Mouse (Mus musculus) T-helper 2 cell (primary cell): ENCODE measurements around the gene Ttyh2.

ENCODE experiments used
- in situ Hi-C: fragments of 300-600 bp; cut with MboI, MseI; formaldehyde crosslinking; loops from one replicate; pipeline ENCODE4 v1.15.1; 2025; ENCODE audit warnings: high pct_unique_total_duplicates

Gene Ttyh2

DNA sequence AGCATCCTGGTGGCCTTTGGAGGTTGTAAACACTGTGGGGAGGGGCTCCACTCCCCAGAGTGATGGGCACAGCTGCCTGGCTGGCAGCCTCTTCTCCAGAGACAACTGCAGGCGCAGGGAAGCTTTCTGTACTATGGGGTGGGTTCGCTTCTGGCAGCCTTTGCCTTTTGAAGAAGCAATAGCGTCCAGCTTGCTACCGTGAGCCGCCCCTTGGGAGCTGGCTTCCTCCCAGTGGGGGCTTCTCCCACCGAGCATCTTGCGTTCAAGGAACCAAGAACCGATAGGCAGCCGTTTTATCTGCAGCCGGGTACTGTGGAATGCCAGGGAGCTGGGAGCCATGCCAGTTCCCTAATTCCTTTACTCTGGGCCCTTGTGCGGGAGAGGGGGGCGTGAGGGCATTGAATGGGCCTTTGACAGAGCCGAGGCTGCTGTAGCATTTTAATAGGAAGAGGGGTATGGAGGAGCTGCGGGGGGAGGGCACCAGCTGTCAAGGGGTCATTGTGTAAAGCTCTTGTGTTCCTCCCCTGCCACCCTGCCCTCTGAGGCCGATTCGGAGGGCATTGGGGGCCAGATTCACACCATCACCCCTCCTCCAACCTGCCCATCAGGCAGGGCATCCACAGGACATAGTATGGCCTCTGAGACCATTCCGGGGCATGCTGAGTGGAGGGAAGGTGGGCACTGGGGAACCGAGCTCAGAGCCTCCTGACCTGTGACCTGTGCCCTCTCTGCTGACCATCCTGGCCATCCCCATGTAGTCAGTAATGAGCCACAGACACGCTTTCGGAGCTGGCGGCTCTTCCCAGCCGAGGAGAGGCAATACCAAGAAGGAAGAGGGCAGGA is 29.1 kb downstream of the Ttyh2 start:
- in situ Hi-C loops: no loop called here

DNA sequence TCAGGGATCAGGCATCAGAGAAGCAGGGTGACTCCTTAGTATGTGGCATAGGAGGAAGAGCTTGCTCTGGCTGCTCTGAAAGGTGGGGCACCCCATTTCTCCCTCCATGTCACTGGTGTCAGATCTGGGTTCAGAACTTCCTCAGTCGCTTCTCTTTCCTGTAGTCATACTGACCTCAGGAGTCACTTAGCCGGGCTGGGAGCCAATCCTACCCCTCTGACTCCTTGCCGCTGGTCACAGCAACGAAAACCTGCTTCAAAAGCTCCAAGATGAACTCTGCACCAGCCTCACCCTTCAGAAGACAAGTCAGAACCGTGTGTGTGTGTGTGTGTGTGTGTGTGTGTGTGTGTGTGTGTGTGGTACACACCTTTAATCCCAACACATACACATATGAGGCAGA is 31.1 kb downstream of the Ttyh2 start:
- in situ Hi-C loops: no loop called here

DNA sequence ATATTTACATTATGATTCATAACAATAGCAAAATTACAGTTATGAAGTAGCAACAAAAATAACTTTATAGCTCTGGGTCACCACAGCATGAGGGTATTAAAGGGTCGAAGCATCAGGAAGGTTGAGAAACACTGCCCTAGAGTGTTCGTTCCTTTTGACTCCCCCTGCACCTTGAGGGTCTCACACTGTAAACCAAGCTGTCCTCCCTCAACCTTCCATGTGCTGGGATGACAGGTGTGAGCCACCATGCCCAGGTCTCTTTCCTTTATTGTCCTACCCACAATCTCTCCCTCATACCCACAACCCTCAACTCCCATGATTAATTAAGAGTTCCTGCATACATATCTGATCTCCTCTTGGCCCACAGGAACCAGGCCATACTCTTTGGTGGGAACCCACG is 36.2 kb downstream of the Ttyh2 start:
- in situ Hi-C loops: no loop called here

DNA sequence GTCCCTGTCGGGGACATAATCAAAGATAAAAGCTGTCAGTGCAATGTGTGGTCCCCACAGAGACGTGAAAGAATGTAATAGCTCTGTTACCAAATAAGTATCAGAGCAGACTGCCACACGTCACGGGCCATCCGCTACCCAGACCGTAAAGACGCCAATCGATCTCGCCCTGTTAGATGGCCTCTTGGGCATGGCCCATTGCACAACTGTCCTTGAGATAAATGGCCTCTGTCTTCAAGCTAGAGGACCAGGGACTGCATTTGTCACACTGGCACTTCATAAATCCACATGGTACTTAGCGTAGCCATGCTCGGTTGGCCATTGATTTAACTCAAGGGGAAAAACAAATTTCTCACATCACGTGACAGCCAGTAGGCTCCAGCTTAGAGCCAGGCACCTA is 36.6 kb downstream of the Ttyh2 start:
- in situ Hi-C loops: no loop called here

DNA sequence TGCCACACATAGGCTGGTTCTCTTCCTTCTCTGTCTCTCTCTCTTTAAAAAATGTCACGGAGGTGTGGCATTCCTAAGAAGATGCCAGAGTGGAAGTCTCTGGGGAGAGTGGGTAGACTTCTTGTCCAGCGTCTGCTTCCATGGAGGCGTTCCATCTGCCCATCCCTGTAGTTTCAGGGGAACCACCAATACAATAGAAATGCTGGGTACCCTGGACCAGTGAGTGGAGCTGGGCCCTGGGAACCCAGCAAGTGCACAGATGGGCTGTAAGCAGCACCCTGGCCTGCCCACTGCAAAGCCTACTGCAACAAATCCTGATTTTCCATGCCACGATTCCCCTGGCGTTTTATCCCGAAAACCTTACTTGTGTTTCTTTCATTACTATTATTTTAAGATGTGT is 39.3 kb downstream of the Ttyh2 start:
- in situ Hi-C loops: no loop called here

DNA sequence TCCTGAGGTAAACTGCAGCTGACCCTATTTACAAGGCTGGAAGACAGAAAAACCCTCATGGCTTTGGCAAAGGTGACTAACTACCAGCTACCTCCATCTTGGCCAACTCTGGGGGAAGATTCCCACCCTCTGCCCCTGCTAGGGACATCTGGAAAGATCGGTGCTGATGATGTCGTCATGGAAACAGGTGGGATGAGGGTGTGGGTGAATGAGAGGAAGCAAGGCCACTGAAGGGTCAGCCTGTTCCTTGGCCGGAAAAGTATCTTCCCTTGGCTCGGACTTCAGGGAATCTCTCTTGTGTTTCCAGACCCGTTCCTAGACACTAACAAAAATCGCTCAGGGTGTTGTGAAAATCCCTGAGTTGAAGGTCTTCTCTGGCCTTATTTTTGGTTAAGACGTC is 40.3 kb downstream of the Ttyh2 start:
- in situ Hi-C loops: no loop called here

DNA sequence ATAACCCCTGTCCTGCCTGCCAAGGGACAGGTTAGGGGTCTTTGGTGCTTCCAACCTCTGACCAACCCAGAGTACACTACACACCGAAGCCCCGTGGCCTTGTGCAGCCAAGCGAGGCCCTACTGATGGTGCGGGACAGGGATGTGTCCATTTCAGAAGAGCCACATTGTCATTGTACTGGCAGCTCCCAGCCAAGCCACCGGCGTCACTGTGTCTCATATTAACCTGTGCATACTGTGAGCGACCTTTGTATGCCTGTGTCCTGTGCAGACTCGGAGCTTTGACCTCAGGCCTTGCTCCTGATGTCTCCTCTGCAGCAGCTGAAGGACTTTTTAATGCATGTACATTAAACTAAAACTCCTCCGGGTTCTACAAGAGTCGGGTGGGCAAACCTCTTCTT is 45.3 kb downstream of the Ttyh2 start:
- in situ Hi-C loops: no loop called here

DNA sequence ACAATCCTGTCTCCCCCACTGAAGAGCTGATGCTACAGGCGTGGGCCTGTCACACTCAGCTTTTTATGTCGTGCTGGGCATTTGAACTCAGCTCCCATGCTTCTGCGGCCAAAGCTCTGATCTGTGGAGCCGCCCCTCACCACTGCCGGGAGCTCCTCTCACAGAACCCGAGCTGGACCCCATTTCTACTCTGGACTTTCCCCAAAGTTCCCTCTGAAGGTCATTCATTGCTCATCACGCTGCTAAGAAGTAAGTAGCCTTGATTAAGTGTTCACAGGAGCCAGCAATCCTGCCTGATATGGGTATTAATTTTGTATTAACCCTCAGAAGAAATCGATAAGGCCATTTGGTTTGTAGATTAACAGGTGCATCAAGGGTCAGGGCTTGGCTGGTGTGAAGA is 47.2 kb downstream of the Ttyh2 start:
- in situ Hi-C loops: no loop called here

DNA sequence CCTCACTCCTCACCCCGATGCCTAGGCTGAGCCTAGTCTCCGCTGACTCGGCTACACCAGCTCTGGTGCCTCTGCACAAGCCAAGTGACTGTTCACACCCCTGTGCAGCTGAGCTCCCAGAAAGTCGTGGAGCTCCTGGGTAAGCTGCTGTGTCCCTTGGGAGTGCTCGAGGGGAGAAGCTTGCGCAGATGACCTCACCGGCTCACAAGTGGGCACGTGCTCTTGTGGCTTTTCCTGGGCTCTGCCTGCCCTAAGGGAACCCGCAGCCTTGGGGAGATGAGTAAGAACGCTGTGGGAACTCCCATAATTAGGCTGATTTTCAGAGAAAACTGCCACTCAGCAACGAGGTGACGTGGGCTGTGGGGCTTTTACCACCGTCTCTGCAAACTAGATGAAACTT is 47.8 kb downstream of the Ttyh2 start:
- in situ Hi-C loops: no loop called here

DNA sequence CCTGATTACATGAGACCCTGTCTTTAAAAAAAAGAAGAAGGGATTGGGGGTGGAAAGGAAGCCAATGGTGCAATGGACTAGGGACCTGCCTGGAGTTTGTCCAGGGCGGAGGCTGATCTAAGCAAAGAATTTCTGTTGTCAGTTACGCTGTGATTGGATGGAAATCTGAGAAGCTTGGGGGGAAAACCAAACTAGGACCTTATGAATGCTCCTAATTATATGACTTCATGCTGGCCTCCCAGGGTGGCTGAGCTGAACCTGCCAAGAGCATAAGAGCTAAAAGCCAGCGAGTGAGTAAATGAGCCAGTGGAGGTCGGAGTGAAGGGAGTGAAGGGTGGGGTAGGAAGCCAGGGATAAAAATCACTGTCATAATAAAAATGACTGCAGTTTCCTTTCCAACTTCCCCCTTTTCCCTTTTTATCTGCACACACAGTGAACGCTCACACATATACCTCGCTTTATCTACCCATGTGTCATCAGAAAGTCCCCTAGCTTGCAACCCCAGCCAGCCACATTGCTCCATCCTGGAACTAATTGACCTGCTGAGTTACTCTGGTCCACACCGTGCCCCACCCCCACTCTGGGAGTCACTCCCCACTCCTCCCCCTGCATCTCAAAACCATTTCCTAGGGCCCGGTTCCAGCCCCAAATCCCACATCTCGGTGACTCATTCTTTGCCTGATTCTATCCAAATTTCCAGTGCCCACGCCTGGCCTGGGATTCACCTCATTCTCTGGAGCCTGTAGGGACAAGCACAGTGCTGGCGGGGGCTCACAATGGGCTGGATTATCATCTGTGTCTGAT is 49.8 kb downstream of the Ttyh2 start:
- in situ Hi-C loops: no loop called here

DNA sequence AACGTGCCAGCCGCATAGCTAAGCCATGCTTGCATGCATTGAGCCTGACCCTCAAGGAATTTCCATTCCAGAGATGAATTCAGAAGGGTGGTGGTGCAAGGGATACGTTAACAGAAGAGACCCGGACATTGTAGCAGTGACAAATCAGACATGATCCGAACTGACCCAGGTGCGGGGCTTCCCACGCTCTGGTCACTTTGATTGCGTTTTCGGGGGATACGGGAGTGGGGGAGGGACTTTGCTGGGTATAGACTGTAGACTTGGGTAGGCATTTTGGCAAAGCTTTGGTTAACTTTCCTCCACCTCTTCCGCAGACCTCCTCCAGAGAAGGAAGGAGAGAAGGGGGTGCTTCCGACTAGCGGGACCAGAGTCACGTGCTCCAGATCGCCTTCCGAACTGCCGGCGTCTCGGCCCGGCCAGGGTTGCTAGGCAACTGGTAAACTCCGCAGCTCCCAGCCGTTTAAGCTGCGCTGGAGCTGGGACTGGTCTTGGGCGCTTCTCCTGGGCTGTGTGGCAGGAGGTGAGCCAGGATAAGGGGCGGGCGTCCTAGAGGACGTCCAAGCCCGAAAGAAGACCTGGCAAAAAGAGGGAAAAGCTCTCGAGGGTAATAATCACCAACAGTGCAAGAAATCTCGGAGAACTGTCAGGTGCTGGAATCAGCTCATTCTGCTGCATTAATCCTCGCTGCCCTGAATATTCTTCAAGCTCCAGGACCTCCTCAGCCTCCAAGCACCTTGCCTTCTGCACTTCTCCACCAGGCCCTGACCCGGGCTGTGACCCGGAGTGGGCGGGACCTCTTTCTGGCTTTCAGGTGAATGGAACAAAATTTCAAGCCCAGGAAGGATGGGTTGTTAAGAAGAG is 52.0 kb downstream of the Ttyh2 start, which contains the start of gene Dnaic2:
Dnaic2 (plus strand) TSS at position 444 of the 861 bp plus-strand sequence.
- in situ Hi-C loops: no loop called here

DNA sequence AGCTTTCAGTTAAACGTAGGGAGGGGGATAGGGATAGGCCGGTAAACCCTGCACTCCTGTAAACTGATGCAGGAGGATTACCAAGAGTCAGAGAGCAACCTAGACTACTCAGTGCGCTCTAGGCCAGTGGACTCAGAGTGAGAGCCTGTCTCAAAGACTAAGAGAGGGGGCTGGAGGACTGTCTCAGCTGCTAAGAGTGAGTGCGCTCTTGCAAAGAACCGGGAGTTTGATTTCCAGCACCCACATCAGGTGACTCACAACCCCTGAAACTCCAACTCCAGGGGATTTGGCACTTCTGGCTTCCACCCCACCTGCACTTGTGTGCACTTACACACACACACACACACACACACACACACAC is 52.6 kb downstream of the Ttyh2 start:
- in situ Hi-C loops: no loop called here

DNA sequence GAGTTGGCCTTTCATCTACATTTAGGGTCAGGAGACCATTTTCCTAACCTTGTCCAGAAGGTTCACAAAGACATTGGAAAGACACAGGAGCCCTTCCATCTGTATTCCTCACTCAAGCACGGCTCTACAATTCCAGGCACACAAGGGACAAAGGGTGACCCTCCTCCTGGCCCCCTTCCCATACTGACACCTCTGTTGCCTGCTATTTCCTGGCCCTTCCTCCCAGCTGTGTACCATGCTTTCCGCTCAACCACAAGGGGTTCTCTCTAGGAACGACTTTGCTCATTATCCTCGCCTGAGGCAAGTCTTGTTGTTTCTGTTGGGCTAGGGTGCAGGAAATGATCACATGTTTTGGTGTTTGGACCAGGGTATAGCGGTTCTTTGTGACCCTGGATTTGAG is 53.1 kb downstream of the Ttyh2 start:
- in situ Hi-C loops: no loop called here

DNA sequence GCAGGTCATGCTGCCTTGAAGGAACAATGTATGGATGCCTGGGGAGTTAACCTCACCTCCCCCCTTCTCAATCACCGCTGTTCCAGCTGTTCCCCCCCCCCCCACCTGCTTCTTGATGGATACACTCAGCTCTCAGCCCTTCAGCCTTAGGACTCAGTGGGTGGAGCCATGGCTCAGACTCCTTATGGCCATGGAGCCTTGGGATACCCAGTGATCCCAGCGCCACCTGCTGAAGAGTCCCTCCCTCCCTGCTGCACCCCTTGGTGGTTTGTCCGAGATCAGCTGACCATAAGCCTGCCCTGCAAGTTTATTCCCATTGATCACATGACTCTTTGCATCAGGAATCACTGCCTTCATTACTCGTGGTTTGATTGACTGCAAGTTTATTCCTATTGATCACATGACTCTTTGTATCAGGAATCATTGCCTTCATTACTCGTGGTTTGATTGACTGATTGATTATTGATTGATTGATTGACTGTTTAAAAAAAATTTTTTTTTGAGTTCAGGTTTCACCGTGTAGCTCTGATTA is 54.7 kb downstream of the Ttyh2 start:
- in situ Hi-C loops: no loop called here

DNA sequence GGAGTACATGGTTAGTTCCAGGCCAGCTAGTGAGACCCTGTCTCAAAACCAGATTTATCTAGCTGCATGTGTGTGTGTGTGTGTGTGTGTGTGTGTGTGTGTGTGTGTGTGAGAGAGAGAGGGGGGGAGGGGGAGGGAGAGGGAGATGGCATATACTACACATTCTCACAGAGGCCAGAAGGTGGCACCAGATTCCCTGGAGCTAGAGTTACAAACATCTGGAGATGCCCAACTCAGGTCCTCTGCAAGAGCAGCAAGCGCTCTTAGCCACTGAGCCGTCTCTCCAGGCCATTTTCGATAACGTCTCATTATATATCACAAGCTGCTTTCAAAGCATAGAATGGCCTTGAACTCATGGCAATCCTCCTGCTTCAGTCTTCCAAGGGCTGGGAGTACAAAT is 56.5 kb downstream of the Ttyh2 start:
- in situ Hi-C loops: no loop called here

DNA sequence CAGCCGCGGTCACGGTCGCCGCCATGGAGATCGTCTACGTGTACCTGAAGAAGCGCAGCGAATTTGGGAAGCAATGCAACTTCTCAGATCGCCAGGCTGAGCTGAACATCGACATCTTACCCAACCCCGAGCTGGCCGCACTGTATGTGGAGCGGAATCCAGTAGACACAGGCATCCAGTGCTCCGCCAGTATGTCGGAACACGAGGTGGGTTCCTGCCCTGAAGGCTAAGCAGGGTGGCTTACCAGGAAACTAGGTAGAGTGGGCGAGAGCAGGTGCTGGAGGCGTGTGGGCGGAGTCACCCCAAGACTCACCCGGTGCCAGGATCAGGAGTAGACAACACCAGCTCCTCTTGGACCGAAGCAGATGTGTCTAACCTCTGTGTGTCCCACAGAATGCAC is 57.7 kb downstream of the Ttyh2 start:
- in situ Hi-C loops: no loop called here

DNA sequence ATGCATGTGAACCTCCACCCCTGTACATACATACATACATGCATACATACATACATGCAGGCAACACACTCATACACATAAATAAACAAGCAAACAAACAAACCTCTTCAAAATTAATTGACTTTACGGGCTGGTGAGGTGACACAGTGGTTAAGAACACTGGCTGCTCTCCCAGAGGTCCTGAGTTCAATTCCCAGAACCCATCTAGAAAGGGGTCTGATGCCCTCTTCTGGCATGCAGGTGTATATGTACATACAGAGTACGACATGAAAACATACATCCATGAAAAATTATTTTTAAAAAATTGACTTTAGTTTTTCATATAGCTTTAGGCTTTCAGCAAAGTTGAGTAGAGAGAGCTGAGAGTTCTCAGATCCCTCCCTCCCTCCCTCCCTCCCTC is 60.9 kb downstream of the Ttyh2 start:
- in situ Hi-C loops: no loop called here

DNA sequence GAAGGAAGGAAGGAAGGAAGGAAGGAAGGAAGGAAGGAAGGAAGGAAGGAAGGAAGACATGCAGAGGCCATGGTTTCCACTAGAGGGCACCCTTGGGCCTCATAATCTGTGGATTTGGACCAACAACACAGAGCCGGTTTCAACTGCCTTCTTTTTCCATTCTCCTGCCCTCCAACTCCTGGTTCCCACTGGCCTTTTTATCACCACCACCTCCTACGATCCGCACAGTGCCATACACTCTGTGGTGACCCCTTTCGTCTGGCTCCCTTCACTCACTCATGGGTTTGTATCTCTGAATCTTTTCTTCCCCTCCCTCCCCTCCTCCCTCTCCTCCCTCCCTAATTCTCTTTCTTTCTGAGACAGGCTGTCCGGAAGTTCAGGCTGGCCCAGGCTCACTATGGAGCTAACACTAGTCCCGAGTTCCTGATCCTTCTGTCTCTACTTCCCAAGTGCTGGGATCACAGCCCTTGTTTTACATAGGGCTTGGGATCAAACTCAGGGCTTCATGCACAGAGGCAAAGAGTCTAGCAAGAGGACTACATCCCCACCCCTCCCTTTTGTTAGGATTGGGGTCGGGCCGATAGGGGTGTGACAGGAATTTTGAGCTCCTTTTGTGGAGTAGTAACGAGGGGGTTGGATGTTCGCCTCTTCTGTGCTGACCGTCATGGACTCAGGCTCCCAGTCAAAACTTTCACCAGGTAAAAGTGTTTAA is 61.8 kb downstream of the Ttyh2 start:
- in situ Hi-C loops: no loop called here

DNA sequence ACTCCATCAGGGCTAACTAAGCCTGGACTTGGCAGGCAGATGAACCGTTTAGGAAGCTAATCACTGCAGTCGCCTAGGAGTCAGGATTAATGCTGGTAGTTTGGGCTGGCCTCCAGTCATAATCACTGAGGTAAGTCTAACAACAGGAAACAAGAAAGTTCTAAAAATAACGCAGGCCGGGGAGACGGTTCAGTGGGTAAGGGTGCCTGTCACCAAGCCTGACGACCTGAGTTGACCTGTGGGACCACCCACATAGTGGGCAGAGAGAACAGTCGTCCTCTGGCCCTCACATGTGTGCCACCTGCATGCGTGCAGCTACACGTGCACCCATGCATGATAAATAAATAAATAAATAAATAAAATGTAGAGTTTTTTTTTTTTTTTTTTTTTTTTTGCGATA is 65.4 kb downstream of the Ttyh2 start:
- in situ Hi-C loops: no loop called here

DNA sequence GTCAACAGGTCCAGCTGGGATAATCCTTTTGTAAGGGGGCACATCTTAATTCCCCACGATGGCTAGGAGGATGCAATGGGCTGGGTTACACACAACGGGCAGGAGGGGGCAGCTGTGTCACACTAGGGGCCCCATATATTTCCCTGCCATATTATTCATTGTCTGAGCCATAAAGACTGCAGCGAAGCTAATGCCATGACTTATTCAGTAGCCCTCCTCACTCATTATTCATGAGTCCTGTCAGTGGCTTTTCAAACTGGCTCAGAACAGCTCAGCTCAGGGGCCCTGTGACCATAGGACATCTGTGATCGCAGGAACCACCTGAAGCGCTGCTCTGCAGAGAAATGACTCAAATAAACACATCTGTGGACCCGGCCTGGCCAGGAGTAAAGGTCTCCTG is 66.2 kb downstream of the Ttyh2 start:
- in situ Hi-C loops: no loop called here

DNA sequence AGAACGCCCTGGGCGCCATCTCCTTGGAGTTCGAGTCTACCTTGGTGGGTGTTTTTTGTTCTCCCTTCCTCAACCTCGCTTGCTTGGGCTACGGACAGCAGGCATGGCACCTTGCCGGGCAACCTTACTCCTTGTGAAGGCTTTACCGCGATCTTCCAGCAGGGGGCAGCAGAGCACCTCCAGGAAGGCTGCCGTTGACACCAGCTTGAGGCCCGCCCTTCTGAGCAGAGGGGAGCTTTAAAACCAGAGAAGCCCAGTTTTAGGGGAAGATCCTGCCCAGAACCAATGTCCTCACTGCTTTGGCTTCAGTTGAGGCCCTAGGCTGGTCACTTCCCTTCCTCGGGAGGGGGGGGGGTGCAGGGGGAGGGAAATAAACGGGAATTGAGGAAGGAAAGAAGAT is 69.9 kb downstream of the Ttyh2 start:
- in situ Hi-C loops: loop anchor here (5.0 kb wide), 1 partner anchor 42 kb away; no protein-coding TSS in a partner anchor
